Mouse (Mus musculus) hindbrain, embryonic 10.5 days (tissue): ENCODE measurements around the gene Mrps21. TPM values are rescaled to one million over a fixed set of nuclear protein-coding genes. Genes with fewer than 3 reads are reported as not detected.
"Not testable (repeated sequence)": the region's sequence is repeated elsewhere in the genome, so short reads cannot be mapped to it uniquely, and the experiment has no call there.

Experiments used
- DNase-seq: peaks from one replicate; pipeline ENCODE4 v3.0.0-alpha.2; 2017; ENCODE audit warnings: low spot score
- H3K27ac ChIP-seq: fragments of 300-500 bp; sonication (generic); 2 replicates; pipeline ENCODE4 v1.5.1; 2016; ENCODE audit warnings: mild to moderate bottlenecking, moderate library complexity
- H3K27me3 ChIP-seq: fragments of 300-500 bp; sonication (generic); 2 replicates; pipeline ENCODE4 v1.6.1; 2016; ENCODE audit warnings: mild to moderate bottlenecking; ENCODE audit not compliant: poor library complexity, insufficient read depth, severe bottlenecking
- H3K36me3 ChIP-seq: fragments of 300-500 bp; sonication (generic); 2 replicates; pipeline ENCODE4 v1.6.1; 2016; ENCODE audit warnings: mild to moderate bottlenecking, moderate library complexity
- H3K4me1 ChIP-seq: fragments of 300-500 bp; sonication (generic); replicated peaks from 2 replicates; pipeline ENCODE4 v1.6.1; 2016; ENCODE audit warnings: mild to moderate bottlenecking
- H3K4me3 ChIP-seq: fragments of 300-500 bp; sonication (generic); 2 replicates; pipeline ENCODE4 v1.5.1; 2016; ENCODE audit warnings: mild to moderate bottlenecking, moderate library complexity
- H3K9me3 ChIP-seq: fragments of 300-500 bp; sonication (generic); 2 replicates; pipeline ENCODE4 v1.6.1; 2016; ENCODE audit warnings: mild to moderate bottlenecking, moderate library complexity
- WGBS: fragments of 180-500 bp; shearing (Covaris S2); methylation state at CpG from one replicate; pipeline ENCODE4 v1.1.7; 2016; 5-methylcytosine and 5-hydroxymethylcytosine counted together
- polyA plus RNA-seq: library from polyadenylated mRNA; unstranded; fragments of >200 nt; fragmentation: Nextera tagmentation; extraction: Ambion mirVana; gene quantifications from 2 replicates; pipeline ENCODE4 v1.2.1, GENCODE M21; 2016

Gene Mrps21
- polyA plus RNA-seq, 1 experiment from 2014 or later, result 403 TPM

DNA sequence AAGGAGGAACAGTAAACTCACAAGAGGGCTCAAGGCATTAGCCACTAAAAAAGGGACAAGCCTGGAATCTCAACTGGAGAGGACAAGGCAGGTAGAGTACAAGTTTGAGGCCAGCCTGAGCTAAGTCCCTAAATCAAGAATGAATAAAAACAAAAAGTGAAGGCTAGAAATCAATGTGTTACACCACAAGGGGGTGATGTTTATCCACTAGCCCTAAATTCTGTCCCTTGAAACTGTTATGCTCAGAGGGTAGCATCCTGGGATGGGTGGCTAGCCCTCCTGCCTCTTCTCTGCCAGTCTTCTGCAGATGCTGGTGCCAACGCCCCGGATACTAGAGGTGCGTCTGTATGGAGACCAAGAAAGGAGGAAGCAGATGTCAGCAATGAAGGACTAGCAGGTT lies 11.0 kb downstream of the Mrps21 start:
- no peaks in the 10 kb centered on the region for H3K27me3 ChIP-seq
- no peak for DNase-seq
- WGBS, result 80% methylated on average over 3 of the region's 3 CpGs
- no peak overlapping the region for H3K4me3 ChIP-seq
- no peaks in the 10 kb centered on the region for H3K9me3 ChIP-seq
- H3K4me1 ChIP-seq, result no peaks in the 10 kb centered on the region; the same call in 1 of the 2 replicates
- H3K36me3 ChIP-seq, result peaks cover 38% of the 10 kb centered on the region
- no peak overlapping the region for H3K27ac ChIP-seq

DNA sequence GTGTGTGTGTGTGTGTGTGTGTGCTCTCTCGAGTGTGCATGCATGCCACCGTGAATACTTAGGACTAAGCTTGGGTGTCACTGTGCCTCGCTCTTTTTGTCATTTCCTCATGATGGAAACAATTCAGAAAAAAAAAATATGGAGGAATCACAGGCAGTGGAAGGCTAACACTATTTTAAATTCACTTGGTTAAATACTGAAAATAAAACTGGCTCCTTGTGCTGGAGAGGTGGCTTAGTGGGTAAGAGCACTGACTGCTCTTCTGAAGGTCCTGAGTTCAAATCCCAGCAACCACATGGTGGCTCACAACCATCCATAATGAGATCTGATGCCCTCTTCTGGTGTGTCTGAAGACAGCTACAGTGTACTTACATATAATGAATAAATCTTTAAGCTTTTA lies 13.0 kb downstream of the Mrps21 start:
- H3K4me1 ChIP-seq, H3K27me3 ChIP-seq, H3K9me3 ChIP-seq, H3K27ac ChIP-seq, DNase-seq, H3K4me3 ChIP-seq: not testable (repeated sequence)
- WGBS, result 84% methylated on average over 3 of the region's 3 CpGs
- H3K36me3 ChIP-seq, result peaks cover 22% of the 10 kb centered on the region

DNA sequence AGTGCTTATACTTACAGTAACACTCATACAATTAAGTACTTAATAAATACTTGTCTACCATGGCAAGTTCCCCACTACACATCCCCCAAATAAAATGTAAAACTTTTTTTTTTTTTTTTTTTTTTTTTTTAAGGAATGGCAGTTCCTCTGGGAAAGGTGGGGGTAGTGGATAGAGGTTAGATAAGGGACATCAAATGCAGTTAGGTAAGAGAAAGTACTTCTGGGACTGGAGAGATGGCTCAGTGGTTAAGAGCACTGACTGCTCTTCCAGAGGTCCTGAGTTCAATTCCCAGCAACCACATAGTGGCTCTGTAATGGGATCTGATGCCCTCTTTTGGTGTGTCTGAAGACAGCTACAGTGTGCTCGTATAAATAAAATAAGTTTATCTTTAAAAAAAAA lies 14.3 kb downstream of the Mrps21 start:
- not testable (repeated sequence) for DNase-seq, H3K27ac ChIP-seq, H3K27me3 ChIP-seq, H3K4me1 ChIP-seq, H3K4me3 ChIP-seq, H3K9me3 ChIP-seq
- peaks cover 24% of the 10 kb centered on the region for H3K36me3 ChIP-seq
- 78% methylated on average over 1 of the region's 1 CpGs for WGBS

DNA sequence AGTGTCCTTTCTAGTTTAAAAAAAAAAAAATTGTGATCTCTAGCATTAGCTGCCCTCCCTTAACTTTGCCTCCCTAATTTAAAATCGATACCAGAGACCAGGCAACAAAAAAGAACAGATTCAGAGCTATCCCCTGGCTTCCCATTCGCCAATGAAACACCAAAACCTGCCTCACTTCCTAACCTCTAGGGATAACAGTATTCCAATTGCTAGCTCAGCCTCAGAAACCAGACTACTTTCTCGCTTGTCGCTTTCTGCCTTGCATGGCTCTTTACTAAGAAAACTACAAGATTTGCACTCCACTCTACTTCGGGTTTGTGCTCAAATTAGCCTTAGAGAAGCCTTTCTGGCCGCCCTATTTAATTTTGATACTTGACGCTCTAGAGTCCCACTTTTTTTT lies 15.2 kb downstream of the Mrps21 start:
- WGBS, result 29% methylated on average over 7 of the region's 7 CpGs
- no peaks in the 10 kb centered on the region for H3K27me3 ChIP-seq

DNA sequence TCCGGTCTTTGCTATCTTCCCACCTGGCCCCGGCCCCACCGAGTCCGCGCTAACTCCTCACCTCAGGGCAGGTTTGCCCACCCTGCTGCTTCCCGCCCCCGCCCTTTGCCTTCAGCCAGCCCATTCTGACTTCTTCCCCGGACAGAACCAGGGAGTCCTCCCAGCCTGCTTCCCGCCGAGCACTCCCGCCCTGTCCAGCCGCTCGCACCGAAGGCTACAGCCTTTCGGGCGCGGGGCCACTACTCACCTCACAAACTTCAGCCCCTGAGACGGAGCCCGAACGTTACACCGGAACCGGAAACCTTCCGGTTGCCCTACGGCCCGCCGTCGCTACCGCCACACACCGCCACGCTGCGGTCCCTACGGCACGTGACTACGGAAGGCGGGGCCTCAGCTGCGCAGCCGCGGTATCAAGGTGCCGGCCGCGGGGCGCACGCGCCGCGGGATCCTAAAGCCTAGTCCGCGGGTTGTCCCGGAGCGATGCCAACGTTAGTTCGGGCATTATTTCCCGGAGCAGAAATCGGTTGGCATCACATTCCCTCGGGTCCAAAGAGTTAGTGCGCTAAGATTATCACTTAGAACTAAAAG lies 15.7 kb downstream of the Mrps21 start, which contains the start of gene Prpf3:
TSS of gene Prpf3 (minus strand) at position 384 of the 588 bp plus-strand sequence.
- Histone ChIP-seq H3K36me3 (peaks cover 29% of the 10 kb centered on the region), H3K4me1 (peaks cover 6% of the 10 kb centered on the region), H3K27me3 (no peaks in the 10 kb centered on the region), H3K27ac (peak within 1 kb of the TSS; percentile 93), H3K4me3 (peak within 1 kb of the TSS; percentile 96), H3K9me3 (no peaks in the 10 kb centered on the region)
- WGBS, result under 1% methylated on average over 56 of the region's 56 CpGs
- peak; percentile 93 for DNase-seq

More for the DNA sequence above, 15.2 kb downstream of the Mrps21 start:
- Histone ChIP-seq H3K27ac (peak overlapping the region; percentile 93), H3K36me3 (peaks cover 24% of the 10 kb centered on the region), H3K4me1 (peaks cover 6% of the 10 kb centered on the region), H3K4me3 (peak overlapping the region; percentile 96), H3K9me3 (no peaks in the 10 kb centered on the region)
- no peak for DNase-seq

DNA sequence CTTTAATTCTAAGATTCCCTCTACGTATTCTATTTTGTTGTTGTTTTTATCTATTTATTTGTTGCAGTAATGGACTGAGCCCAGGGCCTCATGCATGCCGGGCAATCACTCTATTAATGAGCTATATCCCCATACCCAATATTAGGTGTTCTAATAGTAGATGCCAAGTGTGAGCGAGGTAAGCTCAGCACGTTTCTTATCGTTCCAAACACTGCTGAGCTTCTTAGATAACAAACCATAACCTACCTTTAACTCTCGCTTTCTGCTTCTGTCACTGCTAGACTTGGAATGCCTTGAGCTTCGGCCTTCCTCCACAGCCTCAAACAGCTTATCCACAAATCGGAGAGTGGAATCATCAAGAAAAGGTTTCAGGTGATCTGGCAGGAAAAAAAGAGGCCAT lies 20.0 kb downstream of the Mrps21 start:
- 95% methylated on average over 8 of the region's 8 CpGs for WGBS
- Histone ChIP-seq H3K4me1 (peaks cover 6% of the 10 kb centered on the region), H3K27ac (no peak overlapping the region), H3K9me3 (no peaks in the 10 kb centered on the region), H3K36me3 (peaks cover 72% of the 10 kb centered on the region), H3K27me3 (no peaks in the 10 kb centered on the region), H3K4me3 (no peak overlapping the region)
- no peak for DNase-seq

DNA sequence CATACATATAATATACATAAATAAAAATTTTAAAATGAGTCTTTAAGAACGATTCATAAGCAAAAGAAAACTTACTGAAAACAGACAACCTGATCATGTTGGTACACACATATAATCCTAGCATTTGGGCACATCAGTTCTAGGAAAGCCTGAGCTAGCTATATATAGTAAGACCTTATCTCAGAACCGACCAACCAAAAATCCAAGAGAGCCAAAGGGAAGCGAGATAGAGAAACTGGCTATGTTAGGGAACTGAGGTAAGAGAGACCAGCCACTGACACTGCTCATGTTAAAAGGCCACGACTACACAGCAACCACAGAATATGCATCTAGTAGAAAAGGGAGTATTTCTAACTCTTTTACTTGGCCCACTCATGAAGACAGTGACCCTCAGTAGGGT lies 20.7 kb downstream of the Mrps21 start:
- H3K4me1 ChIP-seq, result peaks cover 6% of the 10 kb centered on the region
- peaks cover 79% of the 10 kb centered on the region for H3K36me3 ChIP-seq
- WGBS, result 88% methylated on average over 4 of the region's 4 CpGs

DNA sequence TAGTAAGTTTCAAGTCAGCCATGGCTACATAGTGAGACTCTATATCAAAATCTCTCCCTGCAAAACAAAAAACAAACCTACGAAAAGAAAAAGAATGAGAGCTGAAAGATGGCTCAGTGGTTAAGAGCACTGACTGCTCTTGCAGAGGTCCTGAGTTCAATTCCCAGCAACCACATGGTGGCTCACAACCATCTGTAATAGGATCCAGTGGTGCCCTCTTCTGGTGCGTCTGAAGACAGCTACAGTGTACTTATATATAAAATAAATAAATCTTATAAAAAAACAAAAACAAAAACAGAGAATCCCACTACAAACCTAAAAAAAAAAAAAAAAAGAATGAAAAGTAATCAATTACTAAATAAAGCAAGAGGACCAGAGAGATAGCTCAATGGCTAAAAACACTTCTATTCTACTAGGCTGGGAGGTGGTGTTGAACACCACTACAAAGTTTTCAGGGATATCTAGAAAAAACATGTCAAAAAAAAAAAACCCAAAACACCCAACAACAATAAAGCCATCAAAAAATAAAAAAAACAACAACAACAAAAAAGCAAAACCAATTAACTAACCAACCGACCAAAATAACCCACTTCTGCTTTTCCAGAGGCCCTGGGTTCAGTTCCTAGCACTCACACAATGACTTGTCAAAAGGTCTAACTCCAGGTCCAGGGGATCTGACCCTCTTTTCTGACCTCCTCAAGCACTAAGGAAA lies 28.7 kb downstream of the Mrps21 start:
- DNase-seq, result no peak
- H3K4me3 ChIP-seq, result no peak overlapping the region
- WGBS, result 90% methylated on average over 3 of the region's 3 CpGs
- no peaks in the 10 kb centered on the region for H3K9me3 ChIP-seq
- H3K27me3 ChIP-seq, result no peaks in the 10 kb centered on the region
- H3K27ac ChIP-seq, result no peak overlapping the region
- H3K4me1 ChIP-seq, result no peaks in the 10 kb centered on the region
- H3K36me3 ChIP-seq, result peaks cover 99% of the 10 kb centered on the region

More for the DNA sequence above, 20.7 kb downstream of the Mrps21 start:
- DNase-seq, result no peak
- no peak overlapping the region for H3K4me3 ChIP-seq
- no peaks in the 10 kb centered on the region for H3K9me3 ChIP-seq
- H3K27me3 ChIP-seq, result no peaks in the 10 kb centered on the region
- H3K27ac ChIP-seq, result no peak overlapping the region

DNA sequence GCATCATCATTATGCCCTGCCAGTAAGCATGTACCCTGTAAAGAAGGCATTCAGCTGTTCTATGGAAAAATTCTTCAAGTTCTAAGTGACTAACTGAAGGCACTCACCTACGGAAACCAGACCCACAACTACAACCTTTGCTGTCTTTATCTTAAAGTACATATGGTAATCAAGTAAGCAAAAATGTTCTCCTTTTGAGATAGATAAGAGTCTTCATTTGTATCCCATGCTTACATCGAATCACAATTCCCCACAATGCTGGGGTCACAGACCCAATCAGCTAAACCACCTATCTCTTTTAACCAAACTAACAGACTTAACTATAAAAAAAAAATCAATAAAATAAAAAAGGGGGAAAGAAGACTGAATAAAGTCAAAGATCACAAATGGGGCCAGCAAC lies 32.1 kb downstream of the Mrps21 start:
- H3K4me1 ChIP-seq, result no peaks in the 10 kb centered on the region
- no peak overlapping the region for H3K27ac ChIP-seq
- peaks cover 99% of the 10 kb centered on the region for H3K36me3 ChIP-seq
- no peaks in the 10 kb centered on the region for H3K9me3 ChIP-seq
- WGBS, result 96% methylated on average over 2 of the region's 2 CpGs
- H3K4me3 ChIP-seq, result no peak overlapping the region
- no peak for DNase-seq
- no peaks in the 10 kb centered on the region for H3K27me3 ChIP-seq

DNA sequence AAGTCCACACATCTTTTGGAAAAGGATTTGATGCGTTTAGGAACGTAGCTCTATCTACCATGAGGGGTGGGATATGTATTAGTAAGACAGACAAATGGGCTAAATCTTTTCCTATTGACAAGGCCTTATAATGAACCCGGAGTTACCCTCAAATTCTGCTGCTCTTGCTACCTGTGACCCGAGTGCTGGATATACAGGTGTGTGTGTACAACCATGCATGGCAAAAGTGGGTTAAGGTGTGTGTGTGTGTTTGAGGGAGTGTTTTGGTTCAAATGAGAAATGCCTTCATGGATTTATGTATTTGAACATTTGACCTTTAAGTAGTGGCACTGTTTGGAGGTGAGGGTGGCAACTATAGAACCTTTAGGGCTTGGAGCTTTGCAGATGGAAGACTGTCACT lies 42.3 kb downstream of the Mrps21 start:
- Histone ChIP-seq H3K4me3 (no peak overlapping the region), H3K27ac (no peak overlapping the region), H3K9me3 (no peaks in the 10 kb centered on the region; the same call in 1 of the 2 replicates), H3K27me3 (no peaks in the 10 kb centered on the region), H3K4me1 (no peaks in the 10 kb centered on the region), H3K36me3 (peaks cover 70% of the 10 kb centered on the region)
- WGBS, result 98% methylated on average over 4 of the region's 4 CpGs
- DNase-seq, result no peak

DNA sequence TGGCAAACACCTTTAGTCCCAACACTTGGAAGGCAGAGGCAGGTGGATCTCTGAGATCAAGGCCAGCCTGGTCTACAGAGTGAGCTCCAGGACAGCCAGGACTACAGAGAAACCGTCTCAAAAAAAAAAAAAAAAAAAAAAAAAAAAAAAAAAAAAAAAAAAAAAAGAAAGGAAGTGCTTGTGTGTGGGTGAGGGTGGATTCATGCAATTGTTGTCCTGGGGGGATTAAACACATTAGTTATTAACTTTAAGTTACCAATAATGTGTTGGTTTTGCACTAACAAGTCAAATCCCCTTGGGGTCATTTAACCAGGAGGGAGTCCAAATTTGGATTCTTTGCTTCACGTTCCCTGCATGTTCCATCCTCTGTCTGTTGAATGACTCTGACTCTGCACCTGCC lies 45.0 kb downstream of the Mrps21 start:
- Histone ChIP-seq H3K27ac (no peak overlapping the region), H3K4me1 (no peaks in the 10 kb centered on the region), H3K36me3 (peaks cover 42% of the 10 kb centered on the region), H3K4me3 (no peak overlapping the region), H3K27me3 (no peaks in the 10 kb centered on the region), H3K9me3 (no peaks in the 10 kb centered on the region; the same call in 1 of the 2 replicates)
- 85% methylated on average over 2 of the region's 2 CpGs for WGBS
- no peak for DNase-seq

DNA sequence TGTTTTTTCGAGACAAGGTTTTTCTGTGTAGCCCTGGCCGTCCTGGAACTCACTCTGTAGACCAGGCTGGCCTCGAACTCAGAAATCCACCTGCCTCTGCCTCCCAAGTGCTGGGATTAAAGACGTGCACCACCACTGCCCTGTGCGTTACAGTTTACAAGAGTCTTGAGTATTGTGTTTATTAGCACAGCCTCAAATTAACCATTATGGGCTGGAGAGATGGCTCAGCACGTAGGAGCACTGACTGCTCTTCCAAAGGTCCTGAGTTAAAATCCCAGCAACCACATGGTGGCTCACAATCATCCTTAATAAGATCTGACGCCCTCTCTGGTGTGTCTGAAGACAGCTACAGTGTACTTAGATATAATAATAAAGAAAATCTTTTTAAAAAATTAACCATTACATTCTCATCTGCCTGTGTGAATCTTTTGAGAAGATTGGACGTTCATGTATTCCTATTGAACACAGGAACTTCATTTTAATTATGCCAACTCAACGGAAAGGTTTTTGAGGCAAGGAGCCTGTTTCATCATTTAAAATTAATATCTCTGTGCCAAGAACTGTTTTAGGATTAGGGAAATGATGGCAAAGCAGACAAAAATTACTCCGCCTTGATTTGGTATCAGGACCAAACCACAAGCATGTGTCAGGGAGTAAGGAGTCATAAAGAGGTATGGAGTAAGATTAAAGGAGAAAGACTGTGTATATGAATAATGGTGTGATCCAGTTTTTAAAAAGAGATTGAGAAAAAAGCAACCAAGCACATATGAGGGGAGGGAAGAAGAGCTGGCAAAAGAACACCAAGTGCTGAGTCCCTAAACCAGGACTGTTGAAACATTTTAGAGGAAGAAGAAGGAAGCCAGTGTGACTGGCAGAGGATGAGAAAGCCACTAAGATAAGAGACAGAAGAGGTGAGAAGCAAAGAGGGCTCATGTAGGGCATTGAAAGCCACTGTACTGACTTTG lies 51.0 kb downstream of the Mrps21 start:
- Histone ChIP-seq H3K4me1 (peaks cover 28% of the 10 kb centered on the region), H3K4me3 (peak overlapping the region; percentile 92), H3K9me3 (no peaks in the 10 kb centered on the region), H3K36me3 (peaks cover 8% of the 10 kb centered on the region), H3K27me3 (no peaks in the 10 kb centered on the region), H3K27ac (peak overlapping the region; percentile 98)
- WGBS, result 49% methylated on average over 10 of the region's 10 CpGs
- DNase-seq, result no peak
